Mouse (Mus musculus) stomach, postnatal 0 days (tissue): ENCODE results near the gene P3h3. TPM values are rescaled to one million over a fixed set of nuclear protein-coding genes. Genes with fewer than 3 reads are reported as not detected.

Experiments
- ATAC-seq: fragments of 200-750 bp; cut with Nextera tagmentation; 2 replicates; pipeline ENCODE4 v1.8.0; 2017; ENCODE audit not compliant: low FRiP score, low TSS enrichment
- DNase-seq: peaks from one replicate; pipeline ENCODE4 v3.0.0-alpha.2; 2016; ENCODE audit warnings: low spot score
- H3K27ac ChIP-seq: fragments of 300-500 bp; sonication (generic); replicated peaks from 2 replicates; pipeline ENCODE4 v1.5.1; 2014; ENCODE audit warnings: mild to moderate bottlenecking, control low read depth
- H3K27me3 ChIP-seq: fragments of 300-500 bp; sonication (generic); 2 replicates; pipeline ENCODE4 v1.6.1; 2014; ENCODE audit warnings: low read length; ENCODE audit not compliant: control insufficient read depth, insufficient read depth
- H3K36me3 ChIP-seq: fragments of 300-500 bp; sonication (generic); 2 replicates; pipeline ENCODE4 v1.6.1; 2014; ENCODE audit warnings: low read length, mixed read lengths; ENCODE audit not compliant: control insufficient read depth, insufficient read depth
- H3K4me1 ChIP-seq: fragments of 300-500 bp; sonication (generic); replicated peaks from 2 replicates; pipeline ENCODE4 v1.6.1; 2014; ENCODE audit warnings: antibody characterized with exemption; ENCODE audit not compliant: control insufficient read depth, insufficient read depth
- H3K4me2 ChIP-seq: fragments of 300-500 bp; sonication (generic); replicated peaks from 2 replicates; pipeline ENCODE4 v1.6.1; 2014; ENCODE audit warnings: low read depth, mild to moderate bottlenecking, control low read depth, moderate library complexity
- H3K4me3 ChIP-seq: fragments of 300-500 bp; sonication (generic); 2 replicates; pipeline ENCODE4 v1.5.1; 2014; ENCODE audit warnings: low read depth, low read length, control low read depth
- H3K9ac ChIP-seq: fragments of 300-500 bp; sonication (generic); 2 replicates; pipeline ENCODE4 v1.6.1; 2014; ENCODE audit warnings: mild to moderate bottlenecking, low read length, control low read depth, mixed read lengths
- H3K9me3 ChIP-seq: fragments of 300-500 bp; sonication (generic); 2 replicates; pipeline ENCODE4 v1.6.1; 2016; ENCODE audit warnings: low read length; ENCODE audit not compliant: control insufficient read depth
- CTCF ChIP-seq: IDR thresholded peaks from 2 replicates; pipeline ENCODE4 v1.5.1; 2016; ENCODE audit warnings: antibody characterized with exemption, low read depth, mild to moderate bottlenecking, moderate library complexity
- EP300 ChIP-seq: optimal IDR thresholded peaks from 2 replicates; pipeline ENCODE3; 2016; ENCODE audit warnings: antibody characterized with exemption
- WGBS: fragments of 180-500 bp; shearing (Covaris S2); extraction: QIAGEN DNeasy Blood & Tissue Kit; methylation state at CpG from one replicate; pipeline ENCODE4 v1.1.7; 2014; 5-methylcytosine and 5-hydroxymethylcytosine counted together
- polyA plus RNA-seq: library from polyadenylated mRNA; unstranded; fragments of >200 nt; fragmentation: Nextera tagmentation; extraction: Ambion mirVana; gene quantifications from 2 replicates; pipeline ENCODE4 v1.2.1, GENCODE M21; 2015

Gene P3h3
- polyA plus RNA-seq, 1 experiment from 2014 or later: 9.7 TPM

GRCm38 (mm10) chr6:124822049-124822448 is 35.5 kb downstream of the P3h3 start:
- no peak for TF ChIP-seq CTCF
- no peak for TF ChIP-seq EP300
- no peaks in the 10 kb centered on the region for H3K27me3 ChIP-seq
- H3K9me3 ChIP-seq: no peaks in the 10 kb centered on the region
- no peak overlapping the region for H3K27ac ChIP-seq
- H3K36me3 ChIP-seq: peaks cover 50% of the 10 kb centered on the region
- H3K4me2 ChIP-seq: no peak overlapping the region
- DNase-seq (no peak), ATAC-seq (no peak)
- WGBS: 91% methylated on average over 4 of the region's 4 CpGs
- H3K4me3 ChIP-seq: no peak overlapping the region
- no peak overlapping the region for H3K9ac ChIP-seq
- no peaks in the 10 kb centered on the region for H3K4me1 ChIP-seq

GRCm38 (mm10) chr6:124820891-124821290 is 36.7 kb downstream of the P3h3 start:
- 94% methylated on average over 5 of the region's 5 CpGs for WGBS
- Histone ChIP-seq H3K27me3 (no peaks in the 10 kb centered on the region), H3K27ac (no peak overlapping the region), H3K9me3 (no peaks in the 10 kb centered on the region), H3K9ac (no peak overlapping the region), H3K4me3 (no peak overlapping the region), H3K36me3 (peaks cover 51% of the 10 kb centered on the region), H3K4me2 (no peak overlapping the region), H3K4me1 (no peaks in the 10 kb centered on the region)
- no peak for DNase-seq
- no peak for ATAC-seq
- TF ChIP-seq EP300 (no peak), CTCF (no peak)

- 91% methylated on average over 8 of the region's 8 CpGs for WGBS
- Histone ChIP-seq H3K4me2 (no peak overlapping the region), H3K4me3 (no peak overlapping the region), H3K27ac (no peak overlapping the region), H3K9ac (no peak overlapping the region), H3K36me3 (peaks cover 45% of the 10 kb centered on the region), H3K9me3 (no peaks in the 10 kb centered on the region), H3K27me3 (no peaks in the 10 kb centered on the region), H3K4me1 (peaks cover 4% of the 10 kb centered on the region)
- ATAC-seq (no peak), DNase-seq (no peak)
- no peak for TF ChIP-seq EP300
- TF ChIP-seq CTCF: no peak
These were observed 39.6 kb downstream of the P3h3 start for GRCm38 (mm10) chr6:124817971-124818370.

GRCm38 (mm10) chr6:124817563-124817962 is 40.0 kb downstream of the P3h3 start:
- DNase-seq: no peak
- TF ChIP-seq EP300 (no peak), CTCF (no peak)
- no peak for ATAC-seq
- H3K9ac ChIP-seq: no peak overlapping the region
- peaks cover 44% of the 10 kb centered on the region for H3K36me3 ChIP-seq
- H3K4me1 ChIP-seq: peaks cover 4% of the 10 kb centered on the region
- H3K9me3 ChIP-seq: no peaks in the 10 kb centered on the region
- WGBS: 93% methylated on average over 8 of the region's 8 CpGs
- no peak overlapping the region for H3K4me3 ChIP-seq
- H3K4me2 ChIP-seq: no peak overlapping the region
- H3K27me3 ChIP-seq: no peaks in the 10 kb centered on the region
- H3K27ac ChIP-seq: no peak overlapping the region

DNA sequence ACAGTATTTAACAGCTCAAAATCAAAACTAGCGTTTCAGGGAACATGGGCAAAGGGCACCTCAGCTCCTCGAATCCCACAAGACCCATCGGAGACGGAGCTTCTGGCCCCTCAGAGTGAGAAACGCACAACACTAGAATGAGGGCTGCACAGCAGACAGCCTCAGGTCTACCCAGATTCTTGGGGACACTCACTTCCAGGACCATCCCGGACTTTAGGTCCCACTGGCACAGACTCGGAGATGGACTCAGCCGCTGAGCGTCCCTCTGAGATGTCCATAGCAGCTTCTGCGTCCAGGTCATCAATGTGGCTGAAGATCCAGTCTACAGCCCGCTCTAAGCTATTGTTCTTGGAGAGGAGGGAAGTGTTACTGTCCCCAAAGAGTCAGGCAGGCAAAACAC is 40.4 kb downstream of the P3h3 start:
- no peaks in the 10 kb centered on the region for H3K9me3 ChIP-seq
- peaks cover 42% of the 10 kb centered on the region for H3K36me3 ChIP-seq
- ATAC-seq (no peak), DNase-seq (no peak)
- no peak overlapping the region for H3K9ac ChIP-seq
- WGBS: 94% methylated on average over 11 of the region's 11 CpGs
- peaks cover 4% of the 10 kb centered on the region for H3K4me1 ChIP-seq
- H3K27ac ChIP-seq: no peak overlapping the region
- no peak overlapping the region for H3K4me2 ChIP-seq
- H3K27me3 ChIP-seq: no peaks in the 10 kb centered on the region
- no peak overlapping the region for H3K4me3 ChIP-seq
- no peak for TF ChIP-seq EP300
- TF ChIP-seq CTCF: no peak

GRCm38 (mm10) chr6:124816611-124817010 is 40.9 kb downstream of the P3h3 start:
- DNase-seq (no peak), ATAC-seq (no peak)
- TF ChIP-seq CTCF (no peak), EP300 (no peak)
- Histone ChIP-seq H3K27me3 (no peaks in the 10 kb centered on the region), H3K36me3 (peaks cover 42% of the 10 kb centered on the region), H3K9ac (no peak overlapping the region), H3K9me3 (no peaks in the 10 kb centered on the region), H3K4me2 (no peak overlapping the region), H3K4me1 (peaks cover 4% of the 10 kb centered on the region), H3K27ac (no peak overlapping the region), H3K4me3 (no peak overlapping the region)
- WGBS: 72% methylated on average over 4 of the region's 4 CpGs
